Mouse (Mus musculus) myocyte (in vitro differentiated cells): ENCODE data around the gene Ski.
A peak's percentile ranks its signal among the peaks of the same experiment; 100 is the strongest.

Experiments used
- CEBPB ChIP-seq: IDR thresholded peaks from 2 replicates; pipeline ENCODE4 v1.6.1; 2011; ENCODE audit warnings: mild to moderate bottlenecking, moderate library complexity; ENCODE audit not compliant: poor library complexity, insufficient read depth, severe bottlenecking
- E2F4 ChIP-seq: IDR thresholded peaks from one replicate; pipeline ENCODE4 v1.6.1; 2011; ENCODE audit warnings: mild to moderate bottlenecking, control low read depth, moderate library complexity; ENCODE audit not compliant: insufficient read depth
- MAX ChIP-seq: IDR thresholded peaks from one replicate; pipeline ENCODE4 v1.6.1; 2011; ENCODE audit warnings: low read depth, mild to moderate bottlenecking, control low read depth
- MYOD1 ChIP-seq, 3 experiments: IDR thresholded peaks; one replicate each; pipeline ENCODE4 v1.6.1; 2011; ENCODE audit warnings: control low read depth in 2 of 3, low read depth in 2 of 3, mild to moderate bottlenecking in 2 of 3, moderate library complexity in 1 of 3; ENCODE audit not compliant: insufficient read length in 2 of 3, control insufficient read depth in 1 of 3
- MYOG ChIP-seq, 3 experiments: IDR thresholded peaks; one replicate each; pipeline ENCODE4 v1.6.1; 2011; ENCODE audit warnings: control low read depth in 2 of 3, low read depth in 2 of 3, mild to moderate bottlenecking in 2 of 3; ENCODE audit not compliant: insufficient read length in 2 of 3, control insufficient read depth in 1 of 3, insufficient read depth in 1 of 3
- POLR2A ChIP-seq: IDR thresholded peaks from one replicate; pipeline ENCODE4 v1.6.1; 2011; ENCODE audit warnings: low read depth, mild to moderate bottlenecking, control low read depth, moderate library complexity; ENCODE audit not compliant: insufficient read length
- POLR2AphosphoS2 ChIP-seq: IDR thresholded peaks from one replicate; pipeline ENCODE4 v1.6.1; 2011; ENCODE audit warnings: low read depth, control low read depth; ENCODE audit not compliant: insufficient read length
- REST ChIP-seq: IDR thresholded peaks from one replicate; pipeline ENCODE4 v1.6.1; 2011; ENCODE audit warnings: mild to moderate bottlenecking, control low read depth, moderate library complexity; ENCODE audit not compliant: insufficient read depth, insufficient read length
- SRF ChIP-seq: IDR thresholded peaks from one replicate; pipeline ENCODE4 v1.6.1; 2011; ENCODE audit warnings: low read depth; ENCODE audit not compliant: control insufficient read depth, insufficient read length
- TCF12 ChIP-seq: IDR thresholded peaks from one replicate; pipeline ENCODE4 v1.6.1; 2011; ENCODE audit warnings: mild to moderate bottlenecking, control low read depth; ENCODE audit not compliant: poor library complexity, insufficient read depth, severe bottlenecking
- TCF3 ChIP-seq: IDR thresholded peaks from one replicate; pipeline ENCODE4 v1.6.1; 2011; ENCODE audit warnings: low read depth, control low read depth; ENCODE audit not compliant: insufficient read length
- USF1 ChIP-seq: IDR thresholded peaks from one replicate; pipeline ENCODE4 v1.6.1; 2011; ENCODE audit warnings: low read depth, mild to moderate bottlenecking, control low read depth, moderate library complexity

GRCm38 (mm10) chr4:155129132-155129917 lies 93.1 kb downstream of the Ski start:
- TF ChIP-seq POLR2A: no peak
- TF ChIP-seq MYOD1 (IDR thresholded peaks at IDR 0.05; ENCODE audit: control insufficient read depth in 1 of 3, insufficient read length in 2 of 3, low read depth in 2 of 3): peak in 1 of 3 experiments; percentile 16
- TF ChIP-seq E2F4: no peak
- no peak for TF ChIP-seq MAX
- TF ChIP-seq SRF: no peak
- TF ChIP-seq TCF12: no peak
- TF ChIP-seq TCF3: no peak
- no peak for TF ChIP-seq MYOG (IDR thresholded peaks at IDR 0.05; ENCODE audit: control insufficient read depth in 1 of 3, insufficient read depth in 1 of 3, insufficient read length in 2 of 3, low read depth in 2 of 3)
- TF ChIP-seq POLR2AphosphoS2: no peak
- no peak for TF ChIP-seq USF1
- no peak for TF ChIP-seq REST
- no peak for TF ChIP-seq CEBPB
